Mouse (Mus musculus): ENCODE measurements around the gene Ints4. TPM values are rescaled to one million over a fixed set of nuclear protein-coding genes. Genes with fewer than 3 reads are reported as not detected.

Ints4 gene
- total RNA-seq, 2 experiments from 2014 or later, result 46.4 to 48.9 TPM

DNA sequence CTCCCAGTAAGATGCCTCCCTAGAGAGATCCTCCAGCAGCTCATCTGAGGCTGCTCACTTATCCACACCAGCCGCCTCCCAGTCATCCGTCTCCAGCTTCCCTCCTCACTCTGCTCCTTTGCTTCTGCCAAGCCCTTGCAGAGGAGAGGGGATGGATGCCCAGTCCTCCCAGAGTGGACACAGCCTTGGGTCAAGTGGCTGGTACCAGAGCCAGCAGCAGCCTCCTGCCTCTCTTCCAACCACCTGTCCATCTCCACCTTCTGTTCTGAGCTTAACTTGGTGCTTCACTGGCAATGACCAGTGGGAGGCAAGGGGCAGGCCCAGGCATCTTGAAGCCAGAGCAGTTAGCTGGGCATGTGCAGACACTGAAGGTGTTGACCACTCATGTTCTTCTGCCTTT lies 65.7 kb downstream of the Ints4 start:
- no peak for DNase-seq

- no peak for DNase-seq
Measured at GRCm38 (mm10) chr7:97549301-97549700, 68.5 kb downstream of the Ints4 start.

DNA sequence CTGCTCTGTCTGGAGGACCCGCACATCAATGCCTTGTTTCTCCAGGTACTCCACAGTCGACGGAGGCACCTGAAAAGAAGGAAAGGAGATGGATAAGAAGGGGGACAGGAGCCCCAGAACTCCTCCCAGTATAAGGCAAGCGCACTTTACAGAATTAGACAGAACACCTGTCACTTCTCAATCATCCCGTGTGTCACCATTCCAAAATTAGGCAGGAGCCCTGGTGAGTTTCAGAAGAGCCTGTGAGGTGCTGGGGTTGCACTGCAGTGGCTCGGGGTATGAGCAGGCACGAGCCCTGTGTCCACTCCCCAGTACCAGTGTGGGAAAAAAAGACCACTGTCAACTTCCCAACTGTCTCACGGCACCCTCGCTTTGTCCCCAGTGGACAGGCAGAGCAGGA lies 69.9 kb downstream of the Ints4 start:
- DNase-seq, result no peak

GRCm38 (mm10) chr7:97563576-97563975 lies 82.8 kb downstream of the Ints4 start:
- DNase-seq, result no peak

- no peak for DNase-seq
Measured at GRCm38 (mm10) chr7:97569372-97569771, 88.6 kb downstream of the Ints4 start.

DNA sequence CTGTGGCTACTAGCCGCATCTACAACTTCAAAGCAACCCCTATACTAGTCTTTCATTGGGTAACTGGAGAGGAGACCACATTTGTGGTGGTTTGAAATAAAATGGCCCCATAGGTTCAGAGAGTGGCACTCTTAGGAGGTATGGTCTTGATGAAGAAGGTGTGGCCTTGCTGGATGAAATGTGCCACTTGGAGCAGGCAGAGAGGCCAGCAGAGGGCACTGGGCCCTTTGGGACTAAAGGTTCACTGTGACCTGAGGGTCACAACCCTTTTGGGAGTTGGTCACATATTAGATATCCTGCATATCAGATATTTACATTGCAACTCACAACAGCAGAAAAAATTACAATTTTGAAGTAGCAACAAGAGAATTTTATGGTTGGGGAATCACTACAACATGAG lies 89.6 kb downstream of the Ints4 start:
- DNase-seq, result peak; percentile 7

GRCm38 (mm10) chr7:97578361-97579066 lies 97.8 kb downstream of the Ints4 start:
- DNase-seq, result peak; percentile 52

DNA sequence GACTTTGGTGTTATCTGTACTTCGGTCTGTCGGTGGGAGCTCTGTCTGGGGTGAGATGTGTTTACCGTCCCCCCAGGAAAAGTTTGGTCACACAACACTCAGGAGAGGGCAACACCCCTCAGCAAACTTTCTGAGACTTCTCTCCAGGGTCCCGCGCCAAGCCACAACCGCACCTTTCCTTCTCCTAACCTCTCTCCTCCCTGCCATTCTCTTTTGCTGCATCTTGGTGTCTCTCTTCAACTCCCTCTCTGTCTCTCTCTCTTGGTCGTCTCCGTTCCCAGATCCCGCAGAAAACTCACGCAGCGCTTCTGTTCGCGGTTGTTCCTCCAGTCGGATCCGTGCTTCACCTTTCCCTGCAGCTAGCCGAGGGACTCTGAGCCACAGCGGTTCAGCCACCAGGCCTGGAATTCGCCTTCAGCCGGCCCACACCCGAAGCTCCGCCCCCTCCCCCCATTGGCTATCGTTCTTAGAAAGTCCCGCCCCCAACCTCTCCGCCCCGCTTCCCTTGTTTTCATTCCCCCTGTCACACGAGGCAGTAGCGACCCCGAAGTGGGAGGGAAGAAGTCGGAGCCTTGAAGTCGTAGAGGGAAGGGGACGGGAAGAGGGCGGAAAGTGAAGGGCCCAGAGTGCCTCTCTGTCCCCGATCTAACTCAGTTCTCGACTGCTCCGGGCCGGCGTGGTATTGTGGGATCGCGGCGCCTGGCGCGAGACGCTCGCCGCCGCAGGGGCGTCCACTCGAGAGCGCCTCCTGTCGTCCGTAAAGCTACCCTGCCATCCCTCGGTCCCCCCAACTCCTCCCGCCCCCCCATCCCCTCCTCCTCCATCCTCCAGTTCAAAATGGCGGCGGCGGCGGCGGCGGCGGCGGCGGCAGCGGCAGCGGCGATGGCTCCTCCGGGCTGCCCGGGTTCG lies 98.6 kb downstream of the Ints4 start, which contains the start of the genes Aamdc and Rsf1:
Gene Aamdc, minus strand, starts transcription at position 431 of the 909 bp plus-strand sequence.
Gene Rsf1, plus strand, starts transcription at position 823 of the 909 bp plus-strand sequence.
- DNase-seq, result peak; percentile 95

GRCm38 (mm10) chr7:97579976-97580842 lies 99.5 kb downstream of the Ints4 start:
- peak; percentile 53 for DNase-seq

- peak; percentile 85 for DNase-seq
Measured at GRCm38 (mm10) chr7:97580843-97581214, 100.1 kb downstream of the Ints4 start.

- DNase-seq, result no peak
Measured at GRCm38 (mm10) chr7:97588506-97588905, 107.8 kb downstream of the Ints4 start.

- DNase-seq, result no peak
Measured at GRCm38 (mm10) chr7:97590488-97590887, 109.7 kb downstream of the Ints4 start.

Other genes with a start within 250 kb of the Ints4 start
- 1 to 10 TPM in 1 of 2 experiments, under 1 TPM in 1; 0.60 to 1.5 TPM for gene Usp35, start 148.9 kb upstream of the Ints4 start, total RNA-seq (2021)
- gene Kctd21, start 148.6 kb upstream of the Ints4 start, total RNA-seq (2021), result 1 to 10 TPM in 1 of 2 experiments, under 1 TPM in 1; 0.92 to 1.1 TPM
- gene Alg8, start 109.3 kb upstream of the Ints4 start, total RNA-seq (2021), result 10 to 100 TPM; 12.5 to 13.4 TPM
- gene Ndufc2, start 81.0 kb upstream of the Ints4 start, total RNA-seq (2021), result 100 to 1,000 TPM; 507 TPM
- gene Thrsp, start 63.2 kb upstream of the Ints4 start, total RNA-seq (2021), result 1 to 10 TPM; 4.3 to 6.4 TPM
- under 1 TPM; 0.36 to 0.50 TPM for gene Kctd14, start 29.6 kb upstream of the Ints4 start, total RNA-seq (2021)
- 10 to 100 TPM; 31.4 to 31.8 TPM for gene Aamdc, start 98.5 kb downstream of the Ints4 start, total RNA-seq (2021)
- 10 to 100 TPM; 18.8 to 19.6 TPM for gene Rsf1, start 98.9 kb downstream of the Ints4 start, total RNA-seq (2021)
- gene Clns1a, start 215.7 kb downstream of the Ints4 start, total RNA-seq (2021), result 10 to 100 TPM; 41.6 to 43.4 TPM